Mouse (Mus musculus) heart, adult 2 months (tissue): Measurements from ENCODE around the gene Vpreb2.

ENCODE experiments used
- CTCF ChIP-seq: fragments of 200-600 bp; IDR thresholded peaks from 2 replicates; pipeline ENCODE4 v1.8.1; 2022; ENCODE audit warnings: antibody characterized with exemption, mild to moderate bottlenecking, moderate library complexity
- POLR2A ChIP-seq: fragments of 200-500 bp; IDR thresholded peaks from 2 replicates; pipeline ENCODE4 v1.6.1; 2011; ENCODE audit warnings: mild to moderate bottlenecking, low read depth, low read length, control low read depth; ENCODE audit not compliant: insufficient read depth

- TF ChIP-seq CTCF = no peak
- no peak for TF ChIP-seq POLR2A
Observed at GRCm38 (mm10) chr16:18007083-18007482, 26.9 kb downstream of the Vpreb2 start.
